Mouse (Mus musculus) kidney, adult 11 months (tissue): Measurements from ENCODE around the gene Rassf7.

Source experiments
- DNase-seq: peaks from one replicate; pipeline ENCODE4 v3.0.0; 2022

Rassf7 gene

GRCm38 (mm10) chr7:141198121-141198520, 17.5 kb upstream of the Rassf7 start:
- no peak for DNase-seq

- no peak for DNase-seq
Observed at GRCm38 (mm10) chr7:141204546-141204945, 11.1 kb upstream of the Rassf7 start.

DNA sequence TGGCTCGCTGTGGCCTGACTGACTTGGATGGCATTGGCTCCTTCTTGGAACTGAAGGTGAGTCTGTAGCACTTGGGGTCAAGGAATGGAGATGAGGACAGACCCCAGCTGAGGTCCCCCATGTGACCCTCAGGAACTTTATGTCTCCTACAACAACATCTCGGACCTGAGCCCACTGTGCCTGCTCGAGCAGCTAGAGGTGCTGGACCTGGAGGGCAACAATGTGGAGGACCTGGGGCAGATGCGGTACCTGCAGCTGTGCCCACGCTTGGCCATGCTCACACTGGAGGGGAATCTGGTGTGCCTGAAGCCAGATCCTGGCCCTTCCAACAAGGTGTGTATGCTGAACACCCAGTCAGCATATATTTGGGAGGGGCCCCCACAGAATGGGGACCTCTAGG, 10.2 kb upstream of the Rassf7 start:
- no peak for DNase-seq

GRCm38 (mm10) chr7:141206182-141206937, 9.3 kb upstream of the Rassf7 start:
- no peak for DNase-seq

- no peak for DNase-seq
Observed at GRCm38 (mm10) chr7:141209526-141209925, 6.1 kb upstream of the Rassf7 start.

DNA sequence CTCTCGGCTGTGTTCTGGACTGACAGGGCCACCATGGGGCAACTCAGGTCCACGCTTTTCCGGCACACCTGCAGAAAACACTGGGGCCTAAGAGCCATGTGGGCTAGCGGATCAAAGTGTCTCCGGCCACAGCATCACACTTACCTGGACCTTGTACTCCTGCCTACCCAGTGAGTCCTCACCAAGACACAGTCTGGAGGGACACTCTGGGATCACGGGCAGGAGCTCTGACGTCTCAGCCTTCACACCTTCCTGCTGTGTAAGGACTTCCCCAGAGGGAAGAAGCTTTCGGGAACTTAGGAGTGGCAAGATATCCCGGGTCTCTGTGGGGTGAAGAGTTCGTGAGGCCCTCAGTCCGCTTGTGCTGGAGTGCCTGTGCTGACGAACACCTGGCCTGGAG, 5.5 kb upstream of the Rassf7 start:
- no peak for DNase-seq

GRCm38 (mm10) chr7:141210606-141211131, 5.0 kb upstream of the Rassf7 start:
- DNase-seq = no peak

GRCm38 (mm10) chr7:141213133-141213532, 2.5 kb upstream of the Rassf7 start:
- DNase-seq = no peak

GRCm38 (mm10) chr7:141213605-141214235, 1.9 kb upstream of the Rassf7 start, which contains the start of gene Lmntd2:
Gene Lmntd2, minus strand, starts transcription at chr7:141214080.
- no peak for DNase-seq

DNA sequence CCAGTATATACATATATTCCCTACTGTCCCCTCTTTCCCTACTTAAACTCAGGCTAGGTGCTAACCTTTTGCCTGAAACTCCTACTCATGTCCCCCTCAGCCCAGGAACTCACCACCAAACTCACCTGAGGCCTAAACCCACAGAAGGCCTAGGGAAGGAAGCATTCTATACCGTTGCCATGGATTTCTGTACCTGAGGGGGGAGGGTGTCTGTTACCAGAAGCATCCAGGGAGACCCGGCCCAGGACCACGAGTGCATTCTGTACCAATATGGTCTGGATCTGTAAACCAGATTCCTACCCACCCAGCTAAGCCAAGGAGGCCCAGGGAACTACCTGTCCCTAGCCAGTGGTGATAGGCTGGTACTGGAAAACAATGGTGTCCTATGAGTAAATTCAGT, 1.4 kb upstream of the Rassf7 start:
- no peak for DNase-seq

GRCm38 (mm10) chr7:141215880-141216733, 447 bp downstream of the Rassf7 start:
- DNase-seq = peak; percentile 98

DNA sequence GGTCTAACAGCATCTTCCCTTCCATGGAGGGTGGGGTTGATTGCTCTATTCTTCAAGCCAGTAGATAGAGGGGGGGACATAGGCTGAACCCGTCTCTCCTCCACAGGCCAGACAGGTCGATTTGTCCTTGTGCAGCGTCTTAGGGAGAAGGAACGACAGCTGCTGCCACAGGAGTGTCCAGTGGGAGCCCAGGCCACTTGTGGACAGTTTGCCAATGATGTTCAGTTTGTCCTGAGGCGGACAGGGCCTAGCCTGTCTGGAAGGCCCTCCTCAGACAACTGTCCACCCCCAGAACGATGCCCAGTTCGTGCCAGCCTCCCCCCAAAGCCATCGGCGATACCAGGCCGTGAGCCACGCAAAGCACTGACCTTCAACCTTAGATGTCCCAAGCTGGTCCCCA, 1.2 kb downstream of the Rassf7 start:
- DNase-seq = no peak

- no peak for DNase-seq
Observed at GRCm38 (mm10) chr7:141217343-141218013, 1.8 kb downstream of the Rassf7 start.

DNA sequence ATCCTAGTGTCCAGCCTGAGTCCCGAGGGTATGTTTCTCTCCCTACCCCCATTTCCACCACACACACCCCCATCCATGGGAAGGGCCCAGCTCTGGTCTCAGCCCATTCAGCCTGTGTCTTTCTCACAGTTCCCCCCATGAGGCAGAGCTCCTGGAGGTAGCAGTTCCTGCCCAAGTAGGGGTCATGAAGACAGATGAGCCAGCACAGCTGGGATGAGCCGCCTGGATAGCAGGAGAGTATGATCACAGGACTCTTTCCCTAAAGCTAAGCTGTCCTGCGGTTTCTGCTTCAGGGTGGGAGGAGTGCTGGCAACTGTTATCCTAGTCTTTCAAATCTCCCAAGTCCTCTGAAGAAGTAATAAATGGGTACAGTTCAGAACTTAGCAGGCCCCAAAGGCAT, 2.5 kb downstream of the Rassf7 start:
- no peak for DNase-seq

DNA sequence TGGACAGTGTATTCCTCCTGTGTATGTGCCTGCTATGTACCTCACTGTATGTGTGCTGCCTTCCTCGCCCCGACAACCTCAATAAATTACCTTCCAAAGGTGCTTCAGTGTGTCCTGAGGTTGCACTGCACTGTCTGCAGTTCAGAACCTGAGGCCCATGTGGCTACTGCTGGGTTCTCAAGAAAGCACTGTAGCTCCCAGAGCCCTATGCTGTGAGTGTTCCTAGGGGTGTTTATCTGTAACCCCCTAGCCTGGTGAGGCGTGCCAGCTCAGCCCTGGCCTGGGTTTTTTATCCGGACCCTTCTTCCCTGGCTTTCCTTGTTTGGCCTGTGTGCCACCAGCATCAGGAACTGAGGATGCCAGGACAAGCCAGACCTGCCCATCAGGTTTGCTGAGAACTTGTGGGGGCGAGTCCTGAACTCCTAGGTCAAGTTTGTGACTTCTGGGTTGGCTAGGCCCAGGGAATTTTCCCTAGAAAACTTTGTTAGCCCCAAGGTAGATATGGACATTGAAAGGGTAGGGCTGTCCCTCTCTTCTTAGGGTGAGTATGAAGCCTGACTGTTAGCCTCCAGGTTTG, 3.0 kb downstream of the Rassf7 start:
- DNase-seq = no peak

- no peak for DNase-seq
Observed at GRCm38 (mm10) chr7:141219558-141220099, 4.0 kb downstream of the Rassf7 start.

DNA sequence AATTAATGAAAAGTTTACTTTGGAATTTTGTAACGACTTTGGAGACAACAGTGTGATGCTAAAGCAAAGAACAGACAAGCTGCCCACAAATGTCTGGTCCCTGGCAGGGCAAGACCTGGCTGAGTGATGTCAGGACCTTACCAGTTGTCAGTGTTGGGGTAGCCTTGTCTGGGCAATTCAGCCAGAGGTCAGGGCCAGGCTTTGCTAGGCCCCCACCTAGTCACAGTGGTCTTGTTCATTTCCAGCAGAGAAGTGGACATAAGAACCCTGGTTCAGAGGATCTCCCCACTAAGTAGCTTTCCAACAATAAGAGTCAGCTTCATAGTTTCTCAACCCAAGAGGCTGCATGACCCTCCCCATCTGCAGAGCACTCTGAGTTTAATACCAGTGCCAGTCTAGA, 4.7 kb downstream of the Rassf7 start:
- DNase-seq = no peak

DNA sequence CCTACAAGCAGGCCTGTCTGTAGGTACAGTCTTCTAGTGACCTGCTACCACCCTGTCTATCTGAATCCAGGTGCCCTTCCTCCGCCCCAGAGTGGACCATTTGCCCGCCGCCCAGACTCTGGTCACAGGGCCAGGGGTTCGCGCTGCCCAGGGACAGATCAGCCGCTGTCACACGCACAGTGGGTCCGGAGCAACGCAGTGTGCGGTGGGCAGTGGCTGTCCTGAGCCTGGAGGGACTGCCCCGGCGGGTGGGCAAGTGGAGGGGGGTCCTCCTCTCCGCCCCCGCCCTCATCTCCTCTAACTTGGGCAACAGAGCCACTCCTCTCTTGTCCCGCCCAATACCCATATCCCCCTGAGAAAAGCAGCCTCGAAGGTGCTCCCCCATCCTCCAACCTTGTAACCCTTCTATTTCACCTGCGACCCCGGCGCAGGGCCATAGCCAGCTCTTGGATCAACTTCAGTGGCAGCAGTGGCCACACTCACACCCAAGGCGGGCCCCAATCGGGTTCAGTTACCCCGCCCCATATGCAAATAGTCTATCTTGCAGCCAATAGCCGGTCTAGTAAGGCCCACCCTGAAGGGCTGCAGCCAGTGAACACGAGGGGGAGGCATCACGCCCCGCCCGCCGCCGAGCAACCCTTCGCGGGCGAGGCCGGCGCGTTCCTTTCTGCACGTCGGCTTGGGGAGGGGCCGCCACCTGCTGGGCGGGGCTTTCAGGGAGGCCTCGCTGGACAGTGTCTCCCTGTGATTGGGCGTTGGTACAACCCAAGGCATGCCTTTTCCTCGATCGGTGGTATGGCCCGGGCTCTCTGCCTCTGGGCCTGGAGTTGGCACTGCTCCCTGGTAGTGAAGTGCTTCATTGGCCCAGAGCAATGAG, 5.8 kb downstream of the Rassf7 start:
- DNase-seq = peak; percentile 99

DNA sequence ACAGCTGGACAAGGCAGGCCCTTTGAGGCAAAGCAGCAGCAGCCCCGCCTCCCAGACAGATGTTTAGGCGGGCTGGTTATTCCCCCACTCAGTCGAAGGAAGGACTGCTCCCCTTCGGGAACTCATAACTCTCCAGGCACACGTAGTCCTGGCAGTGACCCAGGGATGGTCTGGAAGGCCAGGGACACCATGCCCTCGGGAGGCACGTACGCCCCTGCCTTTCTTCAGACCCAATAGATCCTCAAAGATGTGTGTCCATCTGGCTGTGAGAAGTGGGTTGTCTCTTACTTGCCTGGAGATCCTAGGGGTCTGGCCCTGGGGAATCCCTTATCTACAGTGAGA, 6.4 kb downstream of the Rassf7 start:
- no peak for DNase-seq

DNA sequence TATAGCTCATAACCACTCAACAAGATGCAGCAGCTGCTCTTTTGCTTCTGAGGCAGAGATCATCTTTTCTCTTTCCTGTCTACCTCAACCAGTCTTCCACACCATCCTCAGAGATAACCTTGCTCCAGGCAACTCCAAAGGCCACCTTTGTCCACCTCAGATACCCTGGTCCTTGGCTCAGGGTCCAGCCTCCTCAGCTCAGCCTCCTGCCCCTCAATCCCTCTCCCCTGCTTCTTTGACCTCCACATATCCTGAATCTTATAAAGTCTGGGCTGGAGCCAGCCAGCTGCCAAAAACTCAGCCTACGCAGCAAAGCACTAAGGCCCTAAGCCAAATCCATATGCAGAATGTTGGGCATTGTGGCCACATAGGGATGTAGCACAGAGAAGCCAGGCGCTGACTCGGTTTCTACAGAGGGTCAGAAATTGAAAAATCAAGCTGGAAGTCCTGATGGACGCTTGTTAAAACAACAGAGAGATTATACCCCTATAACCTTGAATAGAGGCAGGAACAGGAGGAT, 7.1 kb downstream of the Rassf7 start:
- DNase-seq = no peak

GRCm38 (mm10) chr7:141226535-141226934, 10.9 kb downstream of the Rassf7 start:
- no peak for DNase-seq
